Mouse (Mus musculus) layer of hippocampus, postnatal 10 days (tissue): ENCODE data around the gene C77080. TPM values are rescaled to one million over a fixed set of nuclear protein-coding genes. Genes with fewer than 3 reads are reported as not detected.

ENCODE experiments used
- DNase-seq, 2 experiments: peaks; one replicate each; pipeline ENCODE4 v3.0.0; 2021; ENCODE audit warnings: low spot score in 2 of 2
- total RNA-seq, 2 experiments: library from RNA; stranded (reverse); gene quantifications; 2 replicates each; pipeline ENCODE4 v1.2.3; 2021

Gene C77080
- total RNA-seq, 2 experiments from 2014 or later, result 11.4 to 12.1 TPM

- DNase-seq, result no peak
Measured at GRCm38 (mm10) chr4:129268698-129269097, 7.5 kb upstream of the C77080 start.

DNA sequence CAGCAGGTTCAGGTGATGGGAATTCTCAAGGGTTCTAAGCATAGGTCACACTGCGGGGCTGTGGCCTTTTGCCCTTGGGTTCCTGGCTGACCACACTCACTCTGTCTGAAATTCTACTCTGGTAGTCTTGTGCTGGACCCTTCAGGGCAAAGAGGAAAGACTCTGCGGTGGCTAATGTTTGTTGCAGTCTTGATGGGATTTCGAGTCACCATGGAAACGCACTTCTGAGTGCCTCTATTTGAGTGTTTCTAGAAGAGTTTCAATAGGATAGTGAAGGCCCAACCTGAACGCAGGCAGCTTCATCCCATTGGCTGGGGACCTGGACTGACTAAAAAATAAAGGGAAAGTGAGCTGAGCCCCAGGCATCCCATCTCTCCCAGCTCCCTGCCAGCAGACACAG is 5.6 kb upstream of the C77080 start:
- no peak for DNase-seq

DNA sequence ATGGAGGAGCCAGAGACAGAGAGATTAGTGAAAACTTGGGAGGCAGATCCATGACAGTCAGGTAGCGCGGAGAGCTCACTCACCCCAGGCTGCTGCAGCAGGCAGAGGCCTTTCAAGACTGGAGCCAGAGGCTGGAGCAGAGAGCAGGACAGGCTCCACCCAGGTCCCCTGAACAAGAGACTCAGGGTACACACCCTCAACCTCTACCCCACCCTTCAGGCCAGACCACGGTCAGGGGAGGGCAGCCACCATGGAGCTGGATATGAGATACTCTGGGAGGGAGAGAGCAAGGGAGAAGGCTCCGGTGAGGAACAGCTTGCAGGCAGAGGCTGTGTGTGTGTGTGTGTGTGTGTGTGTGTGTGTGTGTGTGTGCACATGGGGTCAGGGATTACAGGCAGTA is 5.0 kb upstream of the C77080 start:
- DNase-seq, result no peak

DNA sequence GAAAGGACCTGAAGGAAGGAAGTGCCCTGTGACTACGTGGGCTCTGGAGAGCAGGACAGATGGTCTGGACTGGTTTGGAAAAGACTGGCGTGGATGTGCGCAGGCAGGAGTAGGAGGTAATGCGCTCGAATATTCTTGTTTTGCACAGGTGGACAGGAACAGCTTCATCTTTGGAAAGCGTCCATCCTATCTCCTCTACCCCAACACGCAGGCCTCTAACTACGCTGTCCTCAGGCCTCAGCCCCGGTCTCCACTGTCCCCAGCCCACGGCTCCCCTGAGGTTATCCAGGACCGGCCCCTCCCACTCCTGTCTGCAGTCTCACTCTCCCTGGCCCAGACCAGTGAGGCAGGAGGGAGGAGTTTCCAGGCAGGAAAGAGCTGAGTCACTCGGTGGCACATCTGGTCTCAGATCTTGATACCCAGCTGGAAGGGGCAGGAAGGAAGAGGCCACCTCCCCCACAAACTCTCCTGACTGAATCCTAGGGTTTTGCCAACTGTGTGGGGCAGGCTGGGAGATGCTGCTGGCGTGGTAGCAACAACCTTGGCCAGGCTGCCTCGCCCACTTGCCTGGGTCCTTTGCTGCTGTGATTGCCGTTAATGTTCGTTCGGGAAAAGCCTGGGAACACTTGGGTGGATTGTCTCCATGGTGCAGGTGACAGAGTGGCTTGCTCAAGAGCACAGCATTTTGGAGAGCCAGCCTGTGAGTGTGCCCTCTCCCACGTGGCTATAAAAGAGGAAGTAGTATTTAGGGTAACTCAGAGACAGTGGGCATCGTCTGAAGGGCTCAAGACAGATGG is 2.2 kb upstream of the C77080 start:
- DNase-seq, result peak in 1 of 2 experiments; percentile 20

DNA sequence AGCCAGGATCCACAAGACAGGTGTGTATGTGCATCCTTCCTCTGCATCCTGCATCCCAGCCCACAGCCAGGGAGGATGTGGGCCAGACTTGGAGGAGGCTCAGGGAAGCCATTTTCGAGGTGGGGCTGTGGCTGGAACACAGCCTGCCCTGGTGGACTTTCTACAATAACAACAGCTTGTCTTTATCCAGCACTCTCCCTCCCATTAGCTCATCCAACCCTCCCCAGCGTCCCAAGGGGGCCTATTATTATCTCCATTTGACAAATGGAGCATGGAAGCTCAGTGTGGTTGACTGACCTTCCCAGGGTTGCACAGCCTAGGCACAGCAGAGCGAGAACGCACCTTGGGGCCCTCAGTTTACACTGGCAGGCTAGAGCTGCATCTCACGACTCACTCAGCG is 526 bp downstream of the C77080 start:
- DNase-seq, result no peak

DNA sequence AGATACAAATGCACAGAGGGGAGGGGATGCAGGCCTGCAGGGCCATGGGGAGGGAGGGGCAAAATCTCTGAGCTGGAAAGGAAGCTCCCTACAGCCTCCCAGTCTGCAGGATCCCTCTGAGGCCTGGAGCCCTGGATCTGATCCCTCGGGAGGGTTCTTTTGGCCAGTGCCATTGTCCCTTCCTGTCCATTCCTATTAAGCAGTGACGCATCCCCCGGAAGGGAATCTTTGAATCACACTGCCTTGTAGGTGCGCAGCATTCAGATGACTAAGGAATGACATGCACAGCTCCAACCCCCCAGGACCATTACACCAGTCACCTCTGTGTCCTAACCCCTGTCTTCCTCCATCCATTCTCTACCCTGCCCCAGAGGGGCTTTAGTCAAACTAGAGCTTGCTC is 2.1 kb downstream of the C77080 start:
- no peak for DNase-seq

DNA sequence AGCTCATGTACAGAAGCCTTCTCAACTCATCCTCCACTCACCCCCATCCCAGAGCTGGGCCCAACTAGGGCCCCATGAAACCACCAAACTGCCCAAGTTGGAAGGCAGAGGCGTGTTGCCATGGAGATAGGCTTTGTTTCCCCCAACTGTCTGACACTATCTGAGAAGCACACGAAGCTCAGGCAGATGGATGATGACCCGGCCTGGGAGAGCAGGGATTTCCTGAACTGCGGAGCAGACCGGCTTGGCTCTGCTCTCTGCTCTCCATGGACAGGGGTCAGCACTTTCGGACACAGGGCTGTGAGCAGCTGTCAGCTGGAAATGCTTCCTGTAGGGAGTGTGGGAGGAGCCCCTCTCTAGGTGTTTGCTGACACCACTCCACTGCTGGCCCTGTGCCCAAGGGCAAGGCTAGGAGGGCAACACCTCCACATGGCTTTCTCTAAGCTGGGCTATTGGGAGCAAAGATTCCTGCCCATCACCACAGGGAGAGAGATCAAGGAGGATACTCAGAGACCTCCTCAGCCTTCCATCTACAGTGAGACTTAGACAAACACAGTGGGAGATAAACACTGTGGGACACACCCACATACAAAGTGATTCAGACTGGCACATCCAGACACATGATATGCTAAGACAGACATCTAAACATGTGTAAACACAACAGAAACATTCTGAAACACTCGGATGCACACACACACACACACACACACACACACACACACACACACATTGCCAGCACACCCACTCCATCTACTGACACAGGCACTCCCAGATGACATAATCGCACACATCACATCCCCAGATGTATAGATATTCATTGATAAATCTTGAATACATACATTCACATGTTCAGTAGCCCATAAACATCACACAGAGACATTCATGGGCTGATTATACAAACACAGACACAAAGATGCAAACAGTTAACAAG is 4.5 kb downstream of the C77080 start:
- DNase-seq, result no peak

DNA sequence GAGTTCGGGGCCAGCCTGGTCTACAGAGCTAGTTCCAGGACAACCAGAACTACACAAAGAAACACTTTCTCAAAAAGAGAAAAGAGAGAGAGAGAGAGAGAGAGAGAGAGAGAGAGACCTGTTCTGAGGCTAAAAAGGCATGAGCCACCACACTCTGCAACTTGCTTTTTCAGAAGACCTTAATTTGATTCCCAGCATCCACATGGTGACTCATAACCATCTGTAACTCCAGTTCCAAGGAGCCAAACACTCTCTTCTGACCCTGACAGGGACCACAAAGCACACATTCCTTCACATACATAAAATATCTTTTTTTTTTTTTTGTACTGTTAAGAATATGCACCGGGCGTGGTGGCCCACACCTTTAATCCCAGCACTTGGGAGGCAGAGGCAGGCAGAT is 6.6 kb downstream of the C77080 start:
- DNase-seq, result no peak

DNA sequence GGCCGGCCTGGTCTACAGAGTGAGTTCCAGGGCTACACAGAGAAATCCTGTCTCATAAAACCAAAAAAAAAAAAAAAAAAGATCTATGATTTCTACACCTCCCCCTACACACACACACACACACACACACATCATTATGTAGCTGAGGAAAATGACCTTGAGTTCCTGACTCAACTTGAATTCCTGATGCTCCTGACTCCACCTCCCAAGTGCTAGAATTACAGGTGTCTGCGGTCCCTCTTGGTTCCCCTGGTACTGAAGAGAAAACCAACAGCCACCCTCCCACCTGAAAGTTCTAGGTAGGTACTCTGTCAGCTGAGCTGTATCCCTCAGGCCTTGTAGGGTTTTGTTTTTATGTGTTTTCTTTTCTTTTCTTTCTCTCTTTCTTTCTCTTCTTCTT is 8.7 kb downstream of the C77080 start:
- no peak for DNase-seq

GRCm38 (mm10) chr4:129251482-129252125 is 9.6 kb downstream of the C77080 start:
- no peak for DNase-seq

GRCm38 (mm10) chr4:129250759-129251481 is 10.3 kb downstream of the C77080 start:
- no peak for DNase-seq

DNA sequence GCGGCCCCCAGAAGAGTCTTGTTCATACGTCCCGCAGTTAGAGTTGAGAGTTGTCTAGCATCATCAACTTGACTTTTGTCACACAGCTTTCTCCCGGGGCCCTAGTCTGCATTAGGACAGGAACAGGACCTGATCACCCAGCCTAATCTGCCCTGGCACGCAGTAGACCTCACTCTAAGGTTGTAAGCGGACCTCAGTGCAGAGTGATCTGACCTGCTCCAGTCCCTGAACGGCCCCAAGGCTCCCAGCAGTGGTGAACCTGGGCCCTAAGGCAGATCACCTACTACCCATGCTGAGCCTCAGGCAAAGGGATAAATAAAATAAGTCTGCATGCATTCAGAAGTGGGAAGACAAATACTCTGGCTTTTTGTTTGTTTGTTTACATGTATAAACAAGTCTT is 11.9 kb downstream of the C77080 start:
- no peak for DNase-seq

DNA sequence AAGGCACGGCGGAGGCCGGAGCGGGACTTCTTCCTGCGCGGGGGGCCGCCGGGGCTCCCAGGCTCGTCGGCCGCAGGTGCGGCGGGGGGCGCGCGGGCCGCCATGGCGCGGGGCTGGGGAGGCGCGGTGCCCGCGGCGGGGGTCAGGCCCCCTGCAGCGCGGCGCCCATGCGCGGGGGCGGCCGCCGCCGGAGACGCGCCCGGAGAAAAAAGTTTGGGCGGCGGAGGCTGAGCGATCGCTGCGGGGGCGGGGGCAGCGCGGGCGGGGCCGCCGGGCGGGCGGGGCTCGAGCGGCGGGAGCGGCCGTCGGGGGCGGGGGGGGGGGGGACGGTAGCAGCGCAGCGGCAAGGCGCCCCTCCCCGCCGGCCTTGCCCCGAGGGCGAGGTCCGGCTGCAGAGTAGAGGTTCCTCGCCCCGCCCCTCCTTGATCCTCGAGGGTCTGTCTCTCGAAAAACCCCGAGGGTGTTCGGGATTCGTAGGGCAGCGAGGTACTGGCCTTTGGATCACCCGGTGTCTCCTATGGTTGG is 12.9 kb downstream of the C77080 start:
- DNase-seq, result no peak

GRCm38 (mm10) chr4:129247381-129248242 is 13.6 kb downstream of the C77080 start:
- no peak for DNase-seq

GRCm38 (mm10) chr4:129246360-129247301 is 14.6 kb downstream of the C77080 start:
- no peak for DNase-seq

DNA sequence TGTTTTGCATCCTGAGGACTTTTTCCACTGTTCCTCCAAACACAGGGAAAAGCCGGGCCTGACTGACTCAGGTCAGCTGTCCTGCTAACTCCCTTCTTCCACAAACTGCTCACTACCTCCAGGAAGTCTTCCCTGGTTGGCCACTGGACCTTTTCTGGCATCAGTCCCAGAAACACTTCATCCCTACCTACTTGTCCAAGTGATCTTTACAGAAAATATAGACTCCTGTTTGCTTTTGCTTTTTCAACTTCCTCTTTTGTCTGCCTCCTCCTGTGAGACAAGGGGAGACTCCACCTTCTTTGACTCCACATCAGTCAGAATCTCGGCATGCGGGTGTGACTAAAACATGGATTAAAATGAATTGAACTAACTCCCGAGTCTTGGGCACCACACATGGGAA is 16.4 kb downstream of the C77080 start:
- no peak for DNase-seq

GRCm38 (mm10) chr4:129242761-129243160 is 18.4 kb downstream of the C77080 start:
- no peak for DNase-seq

GRCm38 (mm10) chr4:129242327-129242726 is 18.9 kb downstream of the C77080 start:
- DNase-seq, result no peak

- no peak for DNase-seq
Measured at GRCm38 (mm10) chr4:129241898-129242297, 19.3 kb downstream of the C77080 start.
